Mouse (Mus musculus) G1E (cell line): ENCODE measurements at regions not wholly inside any gene's neighbourhood (a gene's known extent, or its start where the extent isn't known, plus 50 kb on each side); places are given as distances from the start of the nearest gene placed in this dataset.

ENCODE experiments used
- CTCF ChIP-seq: IDR thresholded peaks from 2 replicates; pipeline ENCODE4 v1.5.1; 2012; ENCODE audit warnings: low read depth, low read length, inconsistent platforms, mixed read lengths
- GATA1 ChIP-seq: IDR thresholded peaks from 2 replicates; pipeline ENCODE4 v1.6.1; 2012; ENCODE audit warnings: borderline replicate concordance, low read length, inconsistent platforms, mixed read lengths
- GATA2 ChIP-seq: IDR thresholded peaks from 2 replicates; pipeline ENCODE4 v1.6.1; 2012; ENCODE audit warnings: low read depth, low read length, inconsistent platforms, borderline replicate concordance
- POLR2AphosphoS5 ChIP-seq: IDR thresholded peaks from 2 replicates; pipeline ENCODE4 v1.6.1; 2012; ENCODE audit warnings: low read depth, low read length, inconsistent platforms; ENCODE audit not compliant: insufficient replicate concordance
- TAL1 ChIP-seq: conservative IDR thresholded peaks from 2 replicates; pipeline ENCODE4 v1.6.1; 2012; ENCODE audit warnings: low read depth, low read length, inconsistent platforms, mixed read lengths

- TF ChIP-seq CTCF (no peak), TAL1 (no peak), POLR2AphosphoS5 (no peak), GATA2 (no peak), GATA1 (no peak)
Observed at GRCm38 (mm10) chr5:119597530-119597929, 72.9 kb upstream of the Tbx3 start.
